Mouse (Mus musculus) bone marrow, adult 2 months (tissue): ENCODE measurements around the gene Abca5.

ENCODE experiments used
- CTCF ChIP-seq: fragments of 200-500 bp; IDR thresholded peaks from 2 replicates; pipeline ENCODE4 v1.5.1; 2011; ENCODE audit warnings: low read length, control low read depth; ENCODE audit not compliant: control insufficient read depth, insufficient read depth
- POLR2A ChIP-seq: fragments of 200-500 bp; IDR thresholded peaks from 2 replicates; pipeline ENCODE4 v1.6.1; 2011; ENCODE audit warnings: low read depth, mild to moderate bottlenecking, control low read depth, low read length, borderline replicate concordance; ENCODE audit not compliant: control insufficient read depth

GRCm38 (mm10) chr11:110322266-110322665 lies 15.2 kb downstream of the Abca5 start:
- TF ChIP-seq CTCF = no peak
- no peak for TF ChIP-seq POLR2A
